Mouse (Mus musculus) hindlimb bud, embryonic 11.5 days (tissue): Measurements from ENCODE around the gene Nfia.

Experiments used
- DNase-seq: peaks from one replicate; pipeline ENCODE4 v3.0.0-alpha.2; 2012; ENCODE audit warnings: low read depth, low spot score; ENCODE audit errors: extremely low spot score

Nfia gene

GRCm38 (mm10) chr4:97831611-97832278 lies 59.2 kb downstream of the Nfia start:
- no peak for DNase-seq

DNA sequence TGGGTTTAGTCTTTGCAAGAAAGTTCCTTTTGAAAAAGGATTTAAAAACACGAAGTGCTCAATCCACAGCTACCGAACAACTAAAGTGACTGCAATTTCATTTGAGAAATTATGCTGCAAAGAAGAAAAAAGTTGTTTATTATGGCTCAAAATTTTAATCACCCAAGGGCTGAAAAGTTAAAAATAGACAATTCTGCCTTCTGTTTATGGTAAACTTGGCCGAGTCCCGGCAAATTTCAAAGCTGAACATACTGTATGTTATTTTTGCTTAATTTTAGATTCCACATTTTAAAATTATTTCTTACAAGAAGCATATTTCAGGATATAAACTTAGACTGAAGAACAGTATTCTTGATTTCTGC lies 59.7 kb downstream of the Nfia start:
- DNase-seq, result no peak

DNA sequence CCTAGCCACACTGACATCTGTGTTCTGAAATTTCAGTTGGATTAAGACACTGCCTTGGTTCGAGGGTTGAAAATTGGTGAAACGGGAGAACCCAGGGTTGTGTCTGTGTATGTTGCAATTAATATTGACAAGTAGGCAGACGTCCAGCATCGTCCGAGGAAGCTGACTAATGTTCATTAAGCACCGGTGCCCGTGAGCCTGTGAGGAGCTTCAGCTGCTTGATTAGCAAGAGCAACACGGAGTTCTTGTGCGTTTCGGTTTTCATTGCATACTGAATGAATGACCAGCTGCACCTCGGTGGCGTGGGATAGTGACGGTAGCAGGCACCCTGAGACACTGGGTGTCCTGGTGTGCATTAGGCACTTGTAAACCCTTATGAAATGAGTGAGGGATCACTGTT lies 64.3 kb downstream of the Nfia start:
- no peak for DNase-seq

- DNase-seq, result no peak
Measured at GRCm38 (mm10) chr4:97837724-97838123, 65.2 kb downstream of the Nfia start.

DNA sequence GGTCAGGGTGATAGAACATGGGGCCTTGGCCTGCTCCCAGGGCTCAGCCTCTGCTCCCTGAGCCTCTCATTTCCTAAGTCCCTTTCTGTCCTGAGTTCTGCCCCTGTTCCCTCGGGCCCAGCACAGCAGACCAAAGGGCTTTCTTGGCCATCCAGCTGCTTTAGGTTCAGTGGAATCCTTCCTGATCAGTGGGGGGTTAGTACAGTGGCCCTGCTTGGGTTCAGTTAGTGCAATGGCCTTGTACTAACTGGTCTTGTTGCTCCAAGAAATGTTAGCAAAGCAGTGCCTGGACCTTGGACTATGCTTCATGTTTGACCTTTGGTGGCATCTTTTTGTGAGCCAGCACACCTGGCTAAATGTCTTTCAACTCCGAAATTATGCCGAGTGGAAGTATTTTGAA lies 66.1 kb downstream of the Nfia start:
- DNase-seq, result no peak

- DNase-seq, result no peak
Measured at GRCm38 (mm10) chr4:97839406-97840101, 67.0 kb downstream of the Nfia start.

DNA sequence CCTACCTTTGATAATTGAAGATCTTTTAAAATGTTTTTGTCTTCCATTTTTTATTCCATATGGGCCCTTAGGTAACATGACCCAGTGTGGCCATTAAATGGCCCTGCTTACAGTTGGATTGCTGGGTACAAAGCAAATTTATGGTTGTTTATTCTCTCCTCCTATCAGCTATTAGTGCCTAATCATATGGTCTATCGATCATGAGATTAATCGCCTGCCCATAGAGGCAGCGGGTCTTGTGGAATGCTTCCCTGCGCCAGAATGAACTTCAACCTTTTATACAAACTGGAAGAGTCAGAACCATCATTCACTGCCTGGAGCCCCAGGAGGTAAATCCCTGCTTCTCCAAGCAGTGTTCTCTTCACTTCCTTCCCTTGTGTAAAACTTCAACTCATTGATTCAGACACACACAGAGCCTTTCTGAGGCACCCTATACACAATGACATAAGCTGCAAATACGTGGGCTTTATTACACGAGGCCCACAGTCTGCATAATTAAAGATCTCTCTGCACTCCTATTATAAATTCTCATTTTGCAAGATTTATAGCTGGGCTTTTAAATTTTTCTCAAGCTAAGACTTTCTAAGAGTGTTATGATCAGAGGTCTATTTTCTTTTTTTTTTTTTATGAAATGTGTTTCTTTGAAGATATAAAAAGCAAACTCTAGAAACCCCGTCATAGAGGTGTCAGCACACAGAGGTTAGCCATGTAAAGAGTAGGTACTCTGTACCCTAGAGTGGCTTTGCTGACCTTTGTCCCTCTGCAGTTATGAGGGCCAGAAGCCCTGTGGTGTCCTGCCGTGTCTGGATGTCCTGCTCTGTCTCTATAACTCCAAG lies 67.9 kb downstream of the Nfia start:
- no peak for DNase-seq

DNA sequence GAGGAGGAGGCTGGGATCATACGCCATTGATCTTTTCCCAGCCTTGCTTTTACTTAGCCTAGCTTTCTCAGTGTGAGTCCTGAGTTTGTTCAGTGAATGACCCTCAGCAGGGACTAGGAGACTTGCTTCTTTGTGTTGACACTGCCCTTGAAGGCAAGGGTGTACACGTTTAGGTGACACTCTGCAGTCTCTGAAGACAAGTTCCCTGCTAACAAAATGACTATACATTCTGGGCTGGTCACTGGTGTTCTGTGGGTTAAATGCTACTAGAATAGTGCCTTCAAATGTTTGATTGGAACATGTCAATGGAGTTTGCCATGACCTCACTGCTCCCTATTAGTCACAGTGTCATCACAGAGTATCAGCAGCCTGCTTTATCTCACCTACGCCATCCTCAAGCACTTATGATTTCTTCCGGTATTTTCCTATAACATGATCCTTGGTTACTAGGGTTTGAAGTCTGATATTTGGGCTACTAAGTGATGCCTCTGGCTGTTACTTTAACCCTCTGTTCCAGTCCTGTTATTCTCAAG lies 68.6 kb downstream of the Nfia start:
- no peak for DNase-seq

- no peak for DNase-seq
Measured at GRCm38 (mm10) chr4:97841745-97842144, 69.2 kb downstream of the Nfia start.

- DNase-seq, result no peak
Measured at GRCm38 (mm10) chr4:97843981-97844690, 71.6 kb downstream of the Nfia start.

- DNase-seq, result no peak
Measured at GRCm38 (mm10) chr4:97844899-97845298, 72.4 kb downstream of the Nfia start.

GRCm38 (mm10) chr4:97847653-97848052 lies 75.1 kb downstream of the Nfia start:
- no peak for DNase-seq

DNA sequence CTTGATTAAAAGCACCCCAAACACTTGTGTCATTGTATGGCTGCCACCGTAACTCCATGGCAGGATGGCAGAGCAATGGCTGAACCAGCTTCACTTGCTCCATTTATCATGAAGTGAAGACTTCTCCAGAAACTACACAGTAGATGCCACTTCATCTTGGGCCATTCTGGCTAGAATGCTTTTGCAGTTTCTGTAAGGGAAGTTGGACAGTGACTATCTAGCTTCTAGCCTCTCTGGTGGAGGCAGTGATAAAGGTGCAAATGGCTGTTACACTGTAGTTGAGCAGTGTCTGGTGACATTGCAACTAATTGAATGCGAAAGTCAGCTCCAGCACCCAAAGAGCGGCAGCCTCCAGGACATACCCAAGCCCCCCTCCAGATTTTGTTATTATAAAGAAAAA lies 78.5 kb downstream of the Nfia start:
- no peak for DNase-seq

- DNase-seq, result no peak
Measured at GRCm38 (mm10) chr4:97851698-97852097, 79.2 kb downstream of the Nfia start.

GRCm38 (mm10) chr4:97852626-97853025 lies 80.1 kb downstream of the Nfia start:
- DNase-seq, result no peak

DNA sequence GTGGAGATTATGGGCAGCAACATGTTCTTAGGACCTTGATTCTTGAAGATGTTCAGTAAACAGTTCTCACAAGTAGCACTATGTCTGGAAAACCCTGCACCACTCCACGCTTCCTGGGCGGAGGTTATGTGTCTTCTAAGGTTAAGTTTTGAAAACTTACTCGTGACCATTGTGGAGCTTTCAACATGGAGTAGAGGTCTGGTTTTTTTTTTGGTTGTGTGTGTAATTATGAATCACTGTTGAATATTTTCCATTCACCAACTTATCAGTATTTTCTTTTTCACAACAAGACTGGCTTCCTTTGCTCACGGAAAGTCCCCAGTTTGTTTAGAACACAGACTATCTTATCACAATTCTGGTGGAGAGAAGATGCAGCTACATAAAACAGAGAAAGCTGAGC lies 82.2 kb downstream of the Nfia start:
- no peak for DNase-seq

GRCm38 (mm10) chr4:97855712-97856420 lies 83.3 kb downstream of the Nfia start:
- no peak for DNase-seq

- DNase-seq, result no peak
Measured at GRCm38 (mm10) chr4:97857549-97857948, 85.0 kb downstream of the Nfia start.

DNA sequence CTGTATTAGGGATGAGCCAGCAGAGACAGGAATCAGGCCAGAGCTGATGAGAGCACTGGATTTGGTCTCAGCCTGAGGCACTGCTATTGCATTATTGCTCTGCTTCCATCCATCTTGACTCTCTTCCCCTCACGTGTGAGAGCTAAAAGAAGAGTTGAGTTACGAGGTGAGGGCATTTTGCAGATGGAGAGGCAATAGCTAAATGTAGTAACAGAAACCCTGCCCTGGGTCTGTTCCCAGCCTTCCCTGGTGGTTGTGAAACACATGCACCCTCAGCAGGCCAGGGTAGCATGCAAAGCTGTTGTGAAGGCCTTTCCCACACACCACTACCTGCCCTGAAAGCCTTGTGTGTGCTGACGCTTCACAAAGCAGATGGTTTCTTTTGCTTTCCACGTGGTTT lies 86.9 kb downstream of the Nfia start:
- no peak for DNase-seq

DNA sequence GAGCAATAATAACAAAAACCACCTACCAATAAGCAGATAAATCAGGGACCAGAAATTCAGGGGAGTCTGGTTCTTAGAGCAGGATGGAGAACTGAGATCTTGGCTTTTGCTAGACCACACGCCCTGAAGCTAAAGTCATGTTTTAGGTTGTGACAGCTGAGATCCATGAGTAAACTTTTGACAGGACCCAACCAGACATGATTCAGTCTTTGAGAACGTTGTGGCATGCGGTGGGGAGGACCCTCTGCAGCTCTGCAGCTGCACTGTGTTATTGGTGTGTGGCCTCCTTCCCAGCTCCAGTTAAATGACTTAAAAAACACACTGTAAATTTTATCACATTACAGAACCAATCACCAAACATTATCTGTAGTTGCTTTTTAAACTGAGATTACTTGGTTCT lies 87.8 kb downstream of the Nfia start:
- DNase-seq, result no peak
